Mouse (Mus musculus) CH12.LX (cell line): ENCODE results near the gene Kdm1b. TPM values are rescaled to one million over a fixed set of nuclear protein-coding genes. Genes with fewer than 3 reads are reported as not detected.

Experiments
- DNase-seq: peaks from one replicate; pipeline ENCODE4 v3.0.0-alpha.2; 2013; ENCODE audit errors: extremely low read depth
- H3K27ac ChIP-seq: 2 replicates; pipeline ENCODE4 v1.5.1; 2012; ENCODE audit warnings: low read depth, mild to moderate bottlenecking, control low read depth, moderate library complexity; ENCODE audit not compliant: insufficient read depth
- H3K27me3 ChIP-seq: replicated peaks from 2 replicates; pipeline ENCODE3; 2012; ENCODE audit warnings: inconsistent platforms
- H3K36me3 ChIP-seq, 2 experiments: replicated peaks in 1 of 2; 2 replicates each; pipeline versions ENCODE3 to v1.6.1; 2012; ENCODE audit warnings: inconsistent platforms in 1 of 2, low read length in 1 of 2, mild to moderate bottlenecking in 1 of 2, mixed read lengths in 1 of 2, moderate library complexity in 1 of 2; ENCODE audit not compliant: control insufficient read depth in 1 of 2, insufficient read depth in 1 of 2
- H3K4me1 ChIP-seq, 2 experiments: 2 replicates each; pipeline ENCODE4 v1.6.1; 2012; ENCODE audit warnings: inconsistent platforms in 1 of 2, moderate library complexity in 1 of 2; ENCODE audit not compliant: insufficient read depth in 2 of 2, control insufficient read depth in 1 of 2
- H3K4me2 ChIP-seq: 2 replicates; pipeline ENCODE4 v1.6.1; 2012; ENCODE audit warnings: low read depth, mild to moderate bottlenecking, control low read depth; ENCODE audit not compliant: poor library complexity, insufficient read depth, severe bottlenecking
- H3K4me3 ChIP-seq, 3 experiments: fragments of 150-350 bp in 1 of 3; sonication (generic) in 1 of 3; replicated peaks in 1 of 3; 2 replicates each; pipeline versions ENCODE3 to v1.5.1; 2011 to 2012; ENCODE audit warnings: low read depth in 2 of 3, low read length in 2 of 3, mild to moderate bottlenecking in 2 of 3, moderate library complexity in 2 of 3, control low read depth in 1 of 3, improper control_type of control experiment in 1 of 3, inconsistent platforms in 1 of 3, mixed read lengths in 1 of 3; ENCODE audit not compliant: poor library complexity in 1 of 3
- H3K79me2 ChIP-seq: replicated peaks from 2 replicates; pipeline ENCODE4 v1.6.1; 2012; ENCODE audit warnings: mild to moderate bottlenecking, moderate library complexity; ENCODE audit not compliant: control insufficient read depth, poor library complexity, insufficient read depth, severe bottlenecking; ENCODE audit errors: extremely low read depth
- H3K9ac ChIP-seq: 2 replicates; pipeline ENCODE4 v1.6.1; 2012; ENCODE audit warnings: low read depth, mild to moderate bottlenecking, control low read depth, moderate library complexity; ENCODE audit not compliant: insufficient read depth
- H3K9me3 ChIP-seq: replicated peaks from 2 replicates; pipeline ENCODE3; 2012; ENCODE audit warnings: low read length, inconsistent platforms, mixed read lengths
- CHD1 ChIP-seq: IDR thresholded peaks from 2 replicates; pipeline ENCODE4 v1.6.1; 2012; ENCODE audit warnings: low read depth, low read length, improper control_type of control experiment, inconsistent platforms
- CHD2 ChIP-seq: IDR thresholded peaks from 2 replicates; pipeline ENCODE4 v1.6.1; 2011; ENCODE audit warnings: low read length, improper control_type of control experiment
- CTCF ChIP-seq, 2 experiments: IDR thresholded peaks in 1 of 2; conservative IDR thresholded peaks in 1 of 2; 2 replicates each; pipeline ENCODE4 v1.5.1; 2011 to 2012; ENCODE audit warnings: low read depth in 2 of 2, low read length in 2 of 2, improper control_type of control experiment in 1 of 2, inconsistent platforms in 1 of 2, mild to moderate bottlenecking in 1 of 2, moderate library complexity in 1 of 2
- E2F4 ChIP-seq: IDR thresholded peaks from 2 replicates; pipeline ENCODE4 v1.6.1; 2011; ENCODE audit warnings: low read depth, low read length, improper control_type of control experiment; ENCODE audit not compliant: insufficient replicate concordance
- ELF1 ChIP-seq: IDR thresholded peaks from 2 replicates; pipeline ENCODE4 v1.6.1; 2014; ENCODE audit warnings: low read depth, mild to moderate bottlenecking, inconsistent platforms, low read length, improper control_type of control experiment
- EP300 ChIP-seq: IDR thresholded peaks from 2 replicates; pipeline ENCODE4 v1.6.1; 2011; ENCODE audit warnings: low read length, improper control_type of control experiment
- ETS1 ChIP-seq: conservative IDR thresholded peaks from 2 replicates; pipeline ENCODE4 v1.6.1; 2012; ENCODE audit warnings: low read depth, mild to moderate bottlenecking, inconsistent platforms, low read length, improper control_type of control experiment, moderate library complexity
- GABPA ChIP-seq: IDR thresholded peaks from 2 replicates; pipeline ENCODE4 v1.6.1; 2012; ENCODE audit warnings: low read depth, low read length, improper control_type of control experiment, inconsistent platforms; ENCODE audit not compliant: insufficient replicate concordance
- HCFC1 ChIP-seq: IDR thresholded peaks from 2 replicates; pipeline ENCODE4 v1.6.1; 2012; ENCODE audit warnings: low read depth, mild to moderate bottlenecking, inconsistent platforms, low read length, improper control_type of control experiment
- JUND ChIP-seq: conservative IDR thresholded peaks from 2 replicates; pipeline ENCODE4 v1.6.1; 2011; ENCODE audit warnings: low read depth, low read length, improper control_type of control experiment
- MAX ChIP-seq: IDR thresholded peaks from 2 replicates; pipeline ENCODE4 v1.6.1; 2011; ENCODE audit warnings: low read length, improper control_type of control experiment
- MAZ ChIP-seq: IDR thresholded peaks from 2 replicates; pipeline ENCODE4 v1.6.1; 2012; ENCODE audit warnings: low read depth, mild to moderate bottlenecking, inconsistent platforms, low read length, improper control_type of control experiment, moderate library complexity
- MEF2A ChIP-seq: IDR thresholded peaks from 2 replicates; pipeline ENCODE4 v1.6.1; 2014; ENCODE audit warnings: low read depth, mild to moderate bottlenecking, inconsistent platforms, low read length, improper control_type of control experiment, borderline replicate concordance
- PAX5 ChIP-seq: IDR thresholded peaks from 2 replicates; pipeline ENCODE4 v1.6.1; 2012; ENCODE audit warnings: low read length, inconsistent platforms, mixed read lengths
- POLR2A ChIP-seq: IDR thresholded peaks from 2 replicates; pipeline ENCODE4 v1.6.1; 2011; ENCODE audit warnings: low read depth, mild to moderate bottlenecking, improper control_type of control experiment, low read length
- SMC3 ChIP-seq: IDR thresholded peaks from 2 replicates; pipeline ENCODE4 v1.6.1; 2011; ENCODE audit warnings: low read depth, low read length, improper control_type of control experiment
- ZC3H11A ChIP-seq: IDR thresholded peaks from 2 replicates; pipeline ENCODE4 v1.6.1; 2012; ENCODE audit warnings: low read depth, mild to moderate bottlenecking, inconsistent platforms, low read length, improper control_type of control experiment
- ZMIZ1 ChIP-seq: IDR thresholded peaks from 2 replicates; pipeline ENCODE4 v1.6.1; 2012; ENCODE audit warnings: low read depth, mild to moderate bottlenecking, inconsistent platforms, low read length, improper control_type of control experiment
- ZNF384 ChIP-seq: IDR thresholded peaks from 2 replicates; pipeline ENCODE4 v1.6.1; 2012; ENCODE audit warnings: low read depth, low read length, improper control_type of control experiment, inconsistent platforms
- dilution Hi-C: fragments of 300-500 bp; cut with MboI; formaldehyde crosslinking; loops from 2 replicates; pipeline ENCODE4 v1.14.3; 2020; ENCODE audit warnings: low sequenced_read_pairs; ENCODE audit not compliant: extremely low pct_unique_long_range_greater_than_20kb, extremely low pct_ligation_motif_present
- in situ Hi-C: fragments of 300-500 bp; cut with MboI; formaldehyde crosslinking; loops from 3 replicates; pipeline ENCODE4 v1.14.3; 2019; ENCODE audit warnings: low sequenced_read_pairs, low pct_ligation_motif_present, low pct_unique_long_range_greater_than_20kb, mixed read lengths
- polyA plus RNA-seq: library from polyadenylated mRNA; unstranded; fragments of >175 nt; gene quantifications from 2 replicates; pipeline ENCODE4 v1.2.1, GENCODE M21; 2012; ENCODE audit warnings: low read depth; ENCODE audit not compliant: insufficient read length
- total RNA-seq, 2 experiments: library from RNA; depleted of rRNA; stranded (reverse); fragments of 300-350 nt in 1 of 2; fragments of >200 nt in 1 of 2; gene quantifications; 2 replicates each; pipeline ENCODE4 v1.2.3; 2012 to 2014

The Kdm1b gene
- total and polyA plus RNA-seq, 3 experiments = 9.8 to 20.3 (median 11.1) TPM

GRCm38 (mm10) chr13:47109239-47109638 is 65.9 kb downstream of the Kdm1b start:
- Histone ChIP-seq H3K27me3 (peaks cover 3% of the 10 kb centered on the region), H3K4me1 (peaks cover 0 to 7% of the 10 kb centered on the region in 2 experiments; a peak in 3 of 4 replicates), H3K4me2 (no peak overlapping the region), H3K27ac (no peak overlapping the region), H3K9ac (no peak overlapping the region), H3K9me3 (no peaks in the 10 kb centered on the region), H3K36me3 (no peaks in the 10 kb centered on the region), H3K79me2 (peaks cover 5% of the 10 kb centered on the region), H3K4me3 (no peak overlapping the region)
- in situ Hi-C loops (no loop called here), dilution Hi-C loops (no loop called here)
- TF ChIP-seq MEF2A (no peak), CTCF (conservative IDR thresholded peaks at IDR 0.05 in 1 of 2, IDR thresholded peaks at IDR 0.05 in 1 of 2; ENCODE audit: low read depth in 2 of 2, low read length in 2 of 2) (no peak), JUND (no peak), POLR2A (no peak), CHD1 (no peak), SMC3 (no peak), MAZ (no peak), ETS1 (no peak), ZNF384 (no peak), MAX (no peak), HCFC1 (no peak), GABPA (no peak), ELF1 (no peak), ZMIZ1 (no peak), ZC3H11A (no peak), PAX5 (no peak), EP300 (no peak), E2F4 (no peak)
- DNase-seq = no peak

GRCm38 (mm10) chr13:47111185-47111584 is 67.9 kb downstream of the Kdm1b start:
- Histone ChIP-seq H3K9ac (no peak overlapping the region), H3K27ac (no peak overlapping the region)
- no peak for DNase-seq
- no peak for TF ChIP-seq GABPA
- no peak for TF ChIP-seq CHD2
- TF ChIP-seq POLR2A = no peak
- TF ChIP-seq ZMIZ1 = no peak
- TF ChIP-seq, all 38 proteins: peak for 0
- in situ Hi-C loops (no loop called here), dilution Hi-C loops (no loop called here)
- H3K36me3 ChIP-seq = no peaks in the 10 kb centered on the region
- no peak overlapping the region for H3K4me3 ChIP-seq
- H3K27me3 ChIP-seq = peaks cover 3% of the 10 kb centered on the region
- H3K4me2 ChIP-seq = no peak overlapping the region
- H3K9me3 ChIP-seq = no peaks in the 10 kb centered on the region
- H3K4me1 ChIP-seq = 0 out of 4 replicates have a peak, but pooled peaks cover 0 to 5% of the 10 kb centered on the region in 2 experiments
- H3K79me2 ChIP-seq = no peaks in the 10 kb centered on the region
